Mouse (Mus musculus): Measurements from ENCODE around the gene Cpa2. TPM values are rescaled to one million over a fixed set of nuclear protein-coding genes. Genes with fewer than 3 reads are reported as not detected.

The Cpa2 gene
- polyA plus RNA-seq, 1 experiment from 2014 or later, result 10.6 TPM

- Histone ChIP-seq H3K9ac (replicated peaks; ENCODE audit: low read depth, low read length) (no peak overlapping the region), H3K36me3 (ENCODE audit: control insufficient read depth, insufficient read depth, low read length) (no peaks in the 10 kb centered on the region), H3K4me3 (ENCODE audit: low read depth, low read length) (no peak overlapping the region), H3K27ac (ENCODE audit: low read depth, low read length) (peak overlapping the region; percentile 71), H3K4me2 (ENCODE audit: low read depth, low read length) (peak overlapping the region; percentile 42), H3K4me1 (ENCODE audit: control insufficient read depth, insufficient read depth, low read length) (no peaks in the 10 kb centered on the region), H3K9me3 (ENCODE audit: control insufficient read depth, low read length) (no peaks in the 10 kb centered on the region), H3K27me3 (ENCODE audit: control insufficient read depth, insufficient read depth, low read length) (no peaks in the 10 kb centered on the region)
- ATAC-seq (ENCODE audit: low read depth), result peak; percentile 61; the same call in 1 of the 2 replicates
- 10% methylated on average over 19 of the region's 19 CpGs for WGBS
These were observed 14.5 kb upstream of the Cpa2 start for GRCm38 (mm10) chr6:30526586-30527515.

DNA sequence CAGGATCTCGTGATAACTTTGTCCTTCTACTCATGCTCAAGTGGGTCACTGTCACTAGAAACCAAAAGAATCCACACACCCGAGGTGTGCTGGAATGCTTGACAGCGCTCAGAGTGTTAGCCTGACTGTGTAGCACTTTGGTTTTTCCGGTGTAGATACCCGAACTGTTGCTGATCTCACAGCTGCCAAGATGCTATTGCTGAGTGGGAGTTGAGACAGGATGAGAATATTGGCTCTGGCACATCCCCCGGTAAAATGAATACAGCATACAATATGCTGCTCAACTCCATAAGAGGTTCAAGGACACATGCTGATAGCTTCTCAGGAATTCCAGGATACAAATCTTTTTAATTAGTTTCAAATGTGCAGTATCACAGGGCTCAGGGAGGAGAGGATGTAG lies 12.6 kb upstream of the Cpa2 start:
- Histone ChIP-seq H3K4me3 (ENCODE audit: low read depth, low read length) (no peak overlapping the region), H3K9me3 (ENCODE audit: control insufficient read depth, low read length) (no peaks in the 10 kb centered on the region), H3K27me3 (ENCODE audit: control insufficient read depth, insufficient read depth, low read length) (no peaks in the 10 kb centered on the region), H3K4me2 (ENCODE audit: low read depth, low read length) (no peak overlapping the region), H3K4me1 (ENCODE audit: control insufficient read depth, insufficient read depth, low read length) (no peaks in the 10 kb centered on the region), H3K27ac (ENCODE audit: low read depth, low read length) (no peak overlapping the region), H3K36me3 (ENCODE audit: control insufficient read depth, insufficient read depth, low read length) (no peaks in the 10 kb centered on the region), H3K9ac (replicated peaks; ENCODE audit: low read depth, low read length) (no peak overlapping the region)
- ATAC-seq (ENCODE audit: low read depth), result no peak
- WGBS, result 77% methylated on average over 6 of the region's 6 CpGs

DNA sequence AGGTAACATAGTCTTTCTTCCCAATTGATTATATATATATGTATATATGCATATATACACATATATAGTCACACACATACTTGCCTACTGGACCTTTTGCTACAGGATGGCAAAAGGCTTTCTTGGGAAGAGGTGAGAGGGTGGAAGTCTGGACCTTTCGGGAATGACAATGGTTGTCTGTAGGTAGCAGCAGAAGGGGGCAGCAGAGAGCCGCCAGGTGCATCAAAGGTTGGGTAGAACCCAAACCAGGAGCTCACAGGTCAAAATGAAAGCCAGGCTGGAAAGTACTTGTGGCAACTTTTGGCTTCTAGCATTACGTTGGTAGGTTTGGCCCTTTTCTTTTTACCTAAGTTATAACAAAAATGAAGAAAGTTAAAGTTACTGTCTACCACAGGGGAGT lies 6.0 kb upstream of the Cpa2 start:
- Histone ChIP-seq H3K36me3 (ENCODE audit: control insufficient read depth, insufficient read depth, low read length) (no peaks in the 10 kb centered on the region), H3K4me3 (ENCODE audit: low read depth, low read length) (no peak overlapping the region), H3K4me2 (ENCODE audit: low read depth, low read length) (no peak overlapping the region), H3K9ac (replicated peaks; ENCODE audit: low read depth, low read length) (no peak overlapping the region), H3K27ac (ENCODE audit: low read depth, low read length) (no peak overlapping the region), H3K27me3 (ENCODE audit: control insufficient read depth, insufficient read depth, low read length) (no peaks in the 10 kb centered on the region), H3K4me1 (ENCODE audit: control insufficient read depth, insufficient read depth, low read length) (no peaks in the 10 kb centered on the region), H3K9me3 (ENCODE audit: control insufficient read depth, low read length) (no peaks in the 10 kb centered on the region)
- WGBS, result 40% methylated on average over 3 of the region's 3 CpGs
- ATAC-seq (ENCODE audit: low read depth), result no peak

DNA sequence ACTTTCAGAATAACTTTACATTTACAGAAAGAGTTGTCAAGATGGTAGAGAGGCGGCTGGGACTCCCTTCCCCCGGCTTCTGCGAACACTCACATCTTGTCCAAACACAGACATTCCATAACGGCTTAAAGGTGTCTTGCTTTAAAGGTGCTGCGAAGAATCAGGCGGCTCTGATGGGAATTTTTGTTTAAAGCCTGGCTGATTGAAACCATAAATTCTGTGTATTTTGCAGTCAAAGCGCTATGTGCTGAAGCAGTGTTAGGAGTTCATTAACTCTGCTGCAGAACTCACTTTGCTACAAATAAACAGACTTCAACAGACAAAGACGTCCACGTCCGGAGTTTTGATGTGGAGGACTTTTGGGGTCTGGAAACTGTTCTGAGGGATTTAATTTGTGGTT lies 3.1 kb upstream of the Cpa2 start:
- no peak for ATAC-seq (ENCODE audit: low read depth)
- WGBS, result 73% methylated on average over 10 of the region's 10 CpGs
- Histone ChIP-seq H3K27me3 (ENCODE audit: control insufficient read depth, insufficient read depth, low read length) (no peaks in the 10 kb centered on the region), H3K36me3 (ENCODE audit: control insufficient read depth, insufficient read depth, low read length) (no peaks in the 10 kb centered on the region), H3K4me1 (ENCODE audit: control insufficient read depth, insufficient read depth, low read length) (no peaks in the 10 kb centered on the region), H3K4me2 (ENCODE audit: low read depth, low read length) (no peak overlapping the region), H3K9ac (replicated peaks; ENCODE audit: low read depth, low read length) (no peak overlapping the region), H3K27ac (ENCODE audit: low read depth, low read length) (no peak overlapping the region), H3K4me3 (ENCODE audit: low read depth, low read length) (no peak overlapping the region), H3K9me3 (ENCODE audit: control insufficient read depth, low read length) (no peaks in the 10 kb centered on the region)

- Histone ChIP-seq H3K4me2 (ENCODE audit: low read depth, low read length) (no peak overlapping the region), H3K9me3 (ENCODE audit: control insufficient read depth, low read length) (no peaks in the 10 kb centered on the region), H3K4me3 (ENCODE audit: low read depth, low read length) (no peak overlapping the region), H3K9ac (replicated peaks; ENCODE audit: low read depth, low read length) (no peak overlapping the region), H3K36me3 (ENCODE audit: control insufficient read depth, insufficient read depth, low read length) (no peaks in the 10 kb centered on the region), H3K4me1 (ENCODE audit: control insufficient read depth, insufficient read depth, low read length) (no peaks in the 10 kb centered on the region), H3K27ac (ENCODE audit: low read depth, low read length) (no peak overlapping the region), H3K27me3 (ENCODE audit: control insufficient read depth, insufficient read depth, low read length) (no peaks in the 10 kb centered on the region)
- no peak for ATAC-seq (ENCODE audit: low read depth)
- 86% methylated on average over 5 of the region's 5 CpGs for WGBS
These were observed 2.6 kb upstream of the Cpa2 start for GRCm38 (mm10) chr6:30538800-30539199.

- Histone ChIP-seq H3K9me3 (ENCODE audit: control insufficient read depth, low read length) (no peaks in the 10 kb centered on the region), H3K4me1 (ENCODE audit: control insufficient read depth, insufficient read depth, low read length) (peaks cover 10% of the 10 kb centered on the region), H3K36me3 (ENCODE audit: control insufficient read depth, insufficient read depth, low read length) (no peaks in the 10 kb centered on the region), H3K4me2 (ENCODE audit: low read depth, low read length) (no peak overlapping the region), H3K27ac (ENCODE audit: low read depth, low read length) (no peak overlapping the region), H3K27me3 (ENCODE audit: control insufficient read depth, insufficient read depth, low read length) (no peaks in the 10 kb centered on the region), H3K9ac (replicated peaks; ENCODE audit: low read depth, low read length) (no peak overlapping the region), H3K4me3 (ENCODE audit: low read depth, low read length) (no peak overlapping the region)
- no peak for ATAC-seq (ENCODE audit: low read depth)
- WGBS, result 89% methylated on average over 6 of the region's 6 CpGs
These were observed 895 bp downstream of the Cpa2 start for GRCm38 (mm10) chr6:30542277-30542676.

GRCm38 (mm10) chr6:30543077-30543476 lies 1.7 kb downstream of the Cpa2 start:
- Histone ChIP-seq H3K4me2 (ENCODE audit: low read depth, low read length) (no peak overlapping the region), H3K27me3 (ENCODE audit: control insufficient read depth, insufficient read depth, low read length) (no peaks in the 10 kb centered on the region), H3K36me3 (ENCODE audit: control insufficient read depth, insufficient read depth, low read length) (no peaks in the 10 kb centered on the region), H3K4me3 (ENCODE audit: low read depth, low read length) (no peak overlapping the region), H3K9ac (replicated peaks; ENCODE audit: low read depth, low read length) (no peak overlapping the region), H3K27ac (ENCODE audit: low read depth, low read length) (no peak overlapping the region), H3K9me3 (ENCODE audit: control insufficient read depth, low read length) (no peaks in the 10 kb centered on the region), H3K4me1 (ENCODE audit: control insufficient read depth, insufficient read depth, low read length) (peaks cover 14% of the 10 kb centered on the region)
- no peak for ATAC-seq (ENCODE audit: low read depth)
- WGBS, result 50% methylated on average over 12 of the region's 12 CpGs

GRCm38 (mm10) chr6:30543851-30544250 lies 2.5 kb downstream of the Cpa2 start:
- 16% methylated on average over 8 of the region's 8 CpGs for WGBS
- no peak overlapping the region for H3K4me3 ChIP-seq (ENCODE audit: low read depth, low read length)
- H3K4me1 ChIP-seq (ENCODE audit: control insufficient read depth, insufficient read depth, low read length), result peaks cover 14% of the 10 kb centered on the region
- no peak overlapping the region for H3K4me2 ChIP-seq (ENCODE audit: low read depth, low read length)
- no peak overlapping the region for H3K9ac ChIP-seq (replicated peaks; ENCODE audit: low read depth, low read length)
- no peaks in the 10 kb centered on the region for H3K9me3 ChIP-seq (ENCODE audit: control insufficient read depth, low read length)
- H3K36me3 ChIP-seq (ENCODE audit: control insufficient read depth, insufficient read depth, low read length), result no peaks in the 10 kb centered on the region
- no peaks in the 10 kb centered on the region for H3K27me3 ChIP-seq (ENCODE audit: control insufficient read depth, insufficient read depth, low read length)
- no peak overlapping the region for H3K27ac ChIP-seq (ENCODE audit: low read depth, low read length)
- no peak for ATAC-seq (ENCODE audit: low read depth)

DNA sequence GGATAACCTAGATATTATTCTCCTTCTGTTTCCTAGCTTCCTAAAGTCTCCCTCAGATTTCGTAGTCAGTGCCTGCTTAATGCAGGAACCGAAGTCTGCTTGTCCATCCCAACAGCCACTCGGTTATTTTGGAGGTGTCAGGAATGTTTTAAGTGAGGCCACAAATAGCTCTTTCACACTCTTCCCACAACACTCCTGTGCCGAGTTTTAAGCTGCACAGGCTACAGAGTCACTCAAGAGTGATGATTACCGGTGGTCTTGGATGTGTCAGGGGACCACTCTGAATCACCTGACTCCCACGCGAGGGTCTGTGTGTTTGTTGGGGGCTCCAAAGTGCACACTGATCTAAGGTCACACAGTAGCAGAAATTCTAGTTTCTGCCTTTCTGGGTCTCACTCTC lies 4.3 kb downstream of the Cpa2 start:
- no peak for ATAC-seq (ENCODE audit: low read depth)
- Histone ChIP-seq H3K4me1 (ENCODE audit: control insufficient read depth, insufficient read depth, low read length) (peaks cover 19% of the 10 kb centered on the region), H3K36me3 (ENCODE audit: control insufficient read depth, insufficient read depth, low read length) (no peaks in the 10 kb centered on the region), H3K27me3 (ENCODE audit: control insufficient read depth, insufficient read depth, low read length) (no peaks in the 10 kb centered on the region), H3K9me3 (ENCODE audit: control insufficient read depth, low read length) (no peaks in the 10 kb centered on the region), H3K4me3 (ENCODE audit: low read depth, low read length) (no peak overlapping the region), H3K27ac (ENCODE audit: low read depth, low read length) (peak overlapping the region; percentile 84), H3K4me2 (ENCODE audit: low read depth, low read length) (no peak overlapping the region), H3K9ac (replicated peaks; ENCODE audit: low read depth, low read length) (no peak overlapping the region)
- 75% methylated on average over 7 of the region's 7 CpGs for WGBS
